Mouse (Mus musculus) CH12F3 (cell line): ENCODE measurements around the gene Wfikkn1.

Experiments
- in situ Hi-C: fragments of 300-500 bp; cut with MboI; formaldehyde crosslinking; loops from 2 replicates; pipeline ENCODE4 v1.14.3; 2020; ENCODE audit warnings: low sequenced_read_pairs

The Wfikkn1 gene

GRCm38 (mm10) chr17:25880196-25880910, at the start of gene Wfikkn1:
Gene Wfikkn1 (minus strand): TSS chr17:25880858.
- in situ Hi-C loops = loop anchor here (25.0 kb wide), 1 partner anchor 132 kb away; no protein-coding TSS in a partner anchor

- in situ Hi-C loops = no loop called here
These were observed 44.7 kb upstream of the Wfikkn1 start for GRCm38 (mm10) chr17:25925348-25925747.

- in situ Hi-C loops = no loop called here
These were observed 41.5 kb upstream of the Wfikkn1 start for GRCm38 (mm10) chr17:25922120-25922519.

GRCm38 (mm10) chr17:25919786-25920642, 39.4 kb upstream of the Wfikkn1 start:
- in situ Hi-C loops = no loop called here

GRCm38 (mm10) chr17:25919144-25919785, 38.6 kb upstream of the Wfikkn1 start, which contains the start of gene Rab40c:
Gene Rab40c (minus strand): TSS chr17:25919727.
- in situ Hi-C loops = no loop called here

GRCm38 (mm10) chr17:25918037-25918750, 37.5 kb upstream of the Wfikkn1 start:
- in situ Hi-C loops = no loop called here

- in situ Hi-C loops = no loop called here
These were observed 36.4 kb upstream of the Wfikkn1 start for GRCm38 (mm10) chr17:25916931-25917647.

- in situ Hi-C loops = no loop called here
These were observed 33.6 kb upstream of the Wfikkn1 start for GRCm38 (mm10) chr17:25914295-25914694.

GRCm38 (mm10) chr17:25913877-25914275, 33.2 kb upstream of the Wfikkn1 start:
- in situ Hi-C loops = no loop called here

GRCm38 (mm10) chr17:25913186-25913876, 32.7 kb upstream of the Wfikkn1 start:
- in situ Hi-C loops = no loop called here

- in situ Hi-C loops = no loop called here
These were observed 31.2 kb upstream of the Wfikkn1 start for GRCm38 (mm10) chr17:25911816-25912215.

- in situ Hi-C loops = no loop called here
These were observed 27.0 kb upstream of the Wfikkn1 start for GRCm38 (mm10) chr17:25907640-25908039.

- in situ Hi-C loops = no loop called here
These were observed 22.4 kb upstream of the Wfikkn1 start for GRCm38 (mm10) chr17:25903061-25903460.

- in situ Hi-C loops = no loop called here
These were observed 19.5 kb upstream of the Wfikkn1 start for GRCm38 (mm10) chr17:25900193-25900592.

- in situ Hi-C loops = loop anchor here (10.0 to 25.0 kb wide), 2 partner anchors 116 to 199 kb away; partner anchors contain the start of genes Decr2 and Nme4
These were observed 15.2 kb upstream of the Wfikkn1 start for GRCm38 (mm10) chr17:25895891-25896290.

GRCm38 (mm10) chr17:25895415-25895814, 14.8 kb upstream of the Wfikkn1 start:
- in situ Hi-C loops = loop anchor here (10.0 to 25.0 kb wide), 2 partner anchors 117 to 199 kb away; partner anchors contain the start of genes Decr2 and Nme4

GRCm38 (mm10) chr17:25893975-25894617, 13.4 kb upstream of the Wfikkn1 start:
- in situ Hi-C loops = loop anchor here (10.0 to 25.0 kb wide), 2 partner anchors 118 to 201 kb away; partner anchors contain the start of genes Decr2 and Nme4

- in situ Hi-C loops = loop anchor here (25.0 kb wide), 1 partner anchor 123 kb away; no protein-coding TSS in a partner anchor
These were observed 8.2 kb upstream of the Wfikkn1 start for GRCm38 (mm10) chr17:25888837-25889236.
